Mouse (Mus musculus) ES-E14 (cell line): ENCODE results near the gene Sim1. TPM values are rescaled to one million over a fixed set of nuclear protein-coding genes. Genes with fewer than 3 reads are reported as not detected.
A peak's percentile ranks its signal among the peaks of the same experiment; 100 is the strongest.

Source experiments
- DNase-seq: peaks from one replicate; pipeline ENCODE4 v3.0.0-alpha.2; 2013; ENCODE audit warnings: low read depth, low spot score
- H3K27ac ChIP-seq: 2 replicates; pipeline ENCODE4 v1.5.1; 2012; ENCODE audit warnings: low read depth, mild to moderate bottlenecking, low read length, moderate library complexity, mixed read lengths; ENCODE audit not compliant: poor library complexity, insufficient read depth, severe bottlenecking
- H3K36me3 ChIP-seq: 2 replicates; pipeline ENCODE4 v1.6.1; 2012; ENCODE audit warnings: mild to moderate bottlenecking, low read length, moderate library complexity, mixed read lengths; ENCODE audit not compliant: control insufficient read depth, poor library complexity, insufficient read depth, severe bottlenecking
- H3K4me1 ChIP-seq, 2 experiments: fragments of 150-350 bp in 1 of 2; sonication (generic) in 1 of 2; 2 replicates each; pipeline ENCODE4 v1.6.1; 2012; ENCODE audit warnings: low read length in 2 of 2, mild to moderate bottlenecking in 1 of 2, mixed read lengths in 1 of 2; ENCODE audit not compliant: control insufficient read depth in 2 of 2, insufficient read depth in 2 of 2, poor library complexity in 1 of 2
- H3K4me3 ChIP-seq, 2 experiments: fragments of 150-350 bp in 1 of 2; sonication (generic) in 1 of 2; 2 replicates each; pipeline ENCODE4 v1.5.1; 2012; ENCODE audit warnings: low read length in 2 of 2, low read depth in 1 of 2, mild to moderate bottlenecking in 1 of 2, mixed read lengths in 1 of 2; ENCODE audit not compliant: insufficient read depth in 1 of 2, poor library complexity in 1 of 2, severe bottlenecking in 1 of 2
- H3K9ac ChIP-seq: 2 replicates; pipeline ENCODE4 v1.6.1; 2012; ENCODE audit warnings: low read depth, mild to moderate bottlenecking, low read length, mixed read lengths; ENCODE audit not compliant: poor library complexity, insufficient read depth, severe bottlenecking
- H3K9me3 ChIP-seq: fragments of 150-350 bp; sonication (generic); 2 replicates; pipeline ENCODE4 v1.6.1; 2012; ENCODE audit warnings: low read depth, mild to moderate bottlenecking, low read length; ENCODE audit not compliant: control insufficient read depth, insufficient read depth
- CHD2 ChIP-seq: IDR thresholded peaks from 2 replicates; pipeline ENCODE4 v1.6.1; 2014; ENCODE audit warnings: mild to moderate bottlenecking, low read depth, low read length, inconsistent platforms
- HCFC1 ChIP-seq: IDR thresholded peaks from 2 replicates; pipeline ENCODE4 v1.6.1; 2012; ENCODE audit warnings: low read length, inconsistent platforms, borderline replicate concordance; ENCODE audit not compliant: insufficient read depth
- MAFK ChIP-seq: IDR thresholded peaks from 2 replicates; pipeline ENCODE4 v1.6.1; 2014; ENCODE audit warnings: mild to moderate bottlenecking, low read depth, low read length, inconsistent platforms; ENCODE audit not compliant: insufficient read depth
- ZC3H11A ChIP-seq: IDR thresholded peaks from 2 replicates; pipeline ENCODE4 v1.6.1; 2012; ENCODE audit warnings: low read depth, mild to moderate bottlenecking, inconsistent platforms, low read length, borderline replicate concordance
- ZNF384 ChIP-seq: IDR thresholded peaks from 2 replicates; pipeline ENCODE4 v1.6.1; 2012; ENCODE audit warnings: low read depth, low read length, inconsistent platforms
- in situ Hi-C, 2 experiments: fragments of 600-800 bp; cut with MboI; formaldehyde crosslinking; loops; one replicate each; pipeline ENCODE4 v1.15.1; 2025; ENCODE audit warnings: low sequenced_read_pairs in 2 of 2, inconsistent platforms in 1 of 2; ENCODE audit not compliant: unreplicated experiment in 2 of 2
- total RNA-seq: library from RNA; depleted of rRNA; stranded (reverse); fragments of 300-350 nt; gene quantifications from 2 replicates; pipeline ENCODE4 v1.2.3, GENCODE M21; 2012; rRNA removed

Gene Sim1
- total RNA-seq, result 0.11 and 0.13 TPM in 2 replicates

DNA sequence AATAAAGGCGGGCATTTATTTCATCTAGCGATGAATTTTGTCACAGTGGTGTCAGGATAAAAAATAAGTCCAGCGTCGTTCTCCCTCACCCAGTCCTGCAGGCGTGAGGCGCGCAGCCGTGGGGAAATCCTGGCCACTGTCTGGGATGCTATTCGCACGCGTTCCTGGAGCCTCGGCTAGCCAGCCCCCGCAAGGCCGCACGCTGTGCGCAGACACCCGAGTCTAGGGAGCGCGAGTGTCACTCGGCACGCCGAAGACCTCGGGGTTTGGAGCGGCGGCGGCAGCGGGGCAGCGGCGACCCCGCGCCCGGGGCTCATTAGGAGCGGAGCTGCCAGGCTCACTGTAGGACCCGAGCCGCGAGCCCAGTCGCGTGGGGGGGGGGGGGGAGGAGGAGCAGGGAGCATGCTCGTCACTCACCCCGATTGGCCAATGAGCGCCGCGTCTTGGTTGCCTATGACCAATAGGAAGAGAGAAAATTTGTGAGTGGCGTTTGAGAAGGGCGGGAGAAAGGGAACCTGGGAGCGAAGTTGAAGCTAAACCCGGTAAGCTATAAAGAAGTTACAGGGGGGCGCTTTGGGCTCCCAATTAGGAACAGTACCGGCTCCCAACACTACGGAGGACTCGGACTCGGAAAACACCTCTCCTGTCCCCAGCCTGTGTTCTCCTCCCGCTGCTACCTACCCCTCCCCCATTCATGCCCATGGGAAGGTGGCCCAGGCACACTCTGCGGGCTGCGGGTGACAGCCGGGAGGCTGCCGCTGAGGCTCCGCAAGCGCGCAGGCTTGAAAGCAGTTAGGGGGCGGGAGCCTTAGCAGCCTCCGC lies at the start of gene Sim1:
Gene Sim1, plus strand, starts transcription at position 585 of the 822 bp plus-strand sequence.
- no peaks in the 10 kb centered on the region for H3K36me3 ChIP-seq
- no peak within 1 kb of the TSS for H3K27ac ChIP-seq
- peak within 1 kb of the TSS; percentile 58 to 59 for H3K4me3 ChIP-seq
- no peak within 1 kb of the TSS; the same call in 1 of the 2 replicates for H3K9ac ChIP-seq
- no peaks in the 10 kb centered on the region for H3K9me3 ChIP-seq
- peak; percentile 81; the same call in 1 of the 2 replicates for TF ChIP-seq CHD2
- no peak for TF ChIP-seq HCFC1
- in situ Hi-C loops, result no loop called here
- peak; percentile 84 for DNase-seq
- no peaks in the 10 kb centered on the region for H3K4me1 ChIP-seq

- Histone ChIP-seq H3K36me3 (no peaks in the 10 kb centered on the region), H3K4me3 (no peak overlapping the region), H3K4me1 (no peaks in the 10 kb centered on the region), H3K27ac (no peak overlapping the region), H3K9ac (no peak overlapping the region), H3K9me3 (no peaks in the 10 kb centered on the region)
- in situ Hi-C loops, result no loop called here
- no peak for DNase-seq
- no peak for TF ChIP-seq HCFC1
- no peak for TF ChIP-seq CHD2
- TF ChIP-seq ZNF384, result no peak
- TF ChIP-seq MAFK, result no peak
- no peak for TF ChIP-seq ZC3H11A
These were observed 26.4 kb upstream of the Sim1 start for GRCm38 (mm10) chr10:50868202-50868601.

DNA sequence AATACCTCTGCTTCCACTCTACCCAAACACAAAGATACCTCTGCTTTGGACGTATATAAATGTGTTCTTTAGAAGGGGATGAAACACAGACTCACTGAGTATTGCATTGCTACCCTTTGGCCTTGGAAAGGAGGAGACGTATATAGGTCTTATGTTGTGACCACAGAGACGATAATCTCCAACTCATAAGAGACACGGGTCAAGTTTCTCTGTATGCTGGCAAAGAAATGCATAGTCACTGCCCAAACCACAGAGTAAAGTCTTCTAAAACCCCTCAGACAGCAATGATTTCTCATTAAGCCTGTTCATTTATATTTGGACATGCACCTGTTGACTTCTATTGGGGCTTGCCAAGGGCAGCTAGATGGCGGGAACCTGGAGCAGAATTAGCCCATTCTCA lies 17.6 kb upstream of the Sim1 start:
- Histone ChIP-seq H3K9me3 (no peaks in the 10 kb centered on the region), H3K36me3 (no peaks in the 10 kb centered on the region), H3K27ac (no peak overlapping the region), H3K9ac (no peak overlapping the region), H3K4me1 (no peaks in the 10 kb centered on the region), H3K4me3 (no peak overlapping the region)
- TF ChIP-seq ZNF384, result no peak
- no peak for TF ChIP-seq MAFK
- no peak for TF ChIP-seq ZC3H11A
- no peak for TF ChIP-seq HCFC1
- TF ChIP-seq CHD2, result no peak
- DNase-seq, result no peak
- in situ Hi-C loops, result no loop called here

DNA sequence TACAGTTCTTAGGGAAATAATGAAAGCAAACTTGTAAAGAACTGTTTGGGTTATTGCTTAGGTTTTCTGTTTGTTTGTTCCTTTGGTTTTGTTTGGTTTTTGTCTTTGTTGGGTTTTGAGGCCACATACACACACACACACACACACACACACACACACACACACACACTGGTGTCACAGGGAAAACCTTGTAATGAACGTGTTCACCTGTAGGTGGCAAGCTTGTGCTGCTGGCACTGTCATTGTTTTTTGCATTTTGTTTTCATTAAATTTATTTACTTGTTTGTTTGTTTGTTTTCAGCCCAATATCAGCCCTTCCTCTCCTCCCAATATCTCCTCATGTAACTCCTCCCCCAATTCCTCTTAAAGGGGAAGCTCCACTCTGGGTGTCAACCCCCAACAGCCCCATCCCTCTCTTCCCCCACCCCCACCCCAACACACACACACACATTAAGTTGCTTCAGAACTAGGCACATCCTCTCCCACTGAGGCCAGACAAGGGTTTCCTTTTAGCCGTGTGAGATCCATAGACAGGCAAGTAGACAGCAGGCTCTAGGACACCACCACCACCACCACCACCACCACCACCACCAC lies 13.0 kb upstream of the Sim1 start:
- in situ Hi-C loops, result no loop called here
- no peak overlapping the region for H3K4me3 ChIP-seq
- DNase-seq, result no peak
- no peaks in the 10 kb centered on the region for H3K9me3 ChIP-seq
- H3K4me1 ChIP-seq, result no peaks in the 10 kb centered on the region
- H3K27ac ChIP-seq, result no peak overlapping the region
- no peak for TF ChIP-seq MAFK
- TF ChIP-seq ZC3H11A, result no peak; the same call in 1 of the 2 replicates
- no peak for TF ChIP-seq ZNF384
- no peak for TF ChIP-seq HCFC1
- no peak for TF ChIP-seq CHD2
- H3K36me3 ChIP-seq, result no peaks in the 10 kb centered on the region
- H3K9ac ChIP-seq, result no peak overlapping the region
